Mouse (Mus musculus) liver, adult 2 months (tissue): ENCODE measurements around the gene Epha4.

Experiments used
- CTCF ChIP-seq: fragments of 200-500 bp; IDR thresholded peaks from 2 replicates; pipeline ENCODE4 v1.5.1; 2011; ENCODE audit warnings: low read depth, low read length, control low read depth
- POLR2A ChIP-seq: fragments of 200-500 bp; IDR thresholded peaks from 2 replicates; pipeline ENCODE4 v1.6.1; 2011; ENCODE audit warnings: low read length, control low read depth; ENCODE audit not compliant: insufficient read depth; ENCODE audit errors: extremely low read depth

- TF ChIP-seq CTCF (no peak), POLR2A (no peak)
Measured at GRCm38 (mm10) chr1:77409509-77409908, 105.4 kb downstream of the Epha4 start.
